Mouse (Mus musculus) MEL (cell line): ENCODE data around the gene Scyl3. TPM values are rescaled to one million over a fixed set of nuclear protein-coding genes. Genes with fewer than 3 reads are reported as not detected.

Source experiments
- DNase-seq: peaks from one replicate; pipeline ENCODE4 v3.0.0; 2011; ENCODE audit warnings: low read depth, low spot score
- H3K27ac ChIP-seq: 2 replicates; pipeline ENCODE4 v1.5.1; 2012; ENCODE audit warnings: low read depth, mild to moderate bottlenecking, control low read depth, low read length, moderate library complexity; ENCODE audit not compliant: control insufficient read depth
- H3K27me3 ChIP-seq, 2 experiments: fragments of 150-350 bp in 1 of 2; sonication (generic) in 1 of 2; 2 replicates each; pipeline ENCODE4 v1.6.1; 2012; ENCODE audit warnings: low read length in 2 of 2, mild to moderate bottlenecking in 2 of 2, improper control_type of control experiment in 1 of 2, moderate library complexity in 1 of 2; ENCODE audit not compliant: insufficient read depth in 2 of 2, control insufficient read depth in 1 of 2
- H3K36me3 ChIP-seq, 2 experiments: 2 replicates each; pipeline ENCODE4 v1.6.1; 2012 to 2014; ENCODE audit warnings: low read length in 2 of 2, improper control_type of control experiment in 1 of 2, inconsistent platforms in 1 of 2, mild to moderate bottlenecking in 1 of 2; ENCODE audit not compliant: insufficient read depth in 2 of 2, control insufficient read depth in 1 of 2
- H3K4me1 ChIP-seq, 2 experiments: fragments of 150-350 bp in 1 of 2; sonication (generic) in 1 of 2; 2 replicates each; pipeline ENCODE4 v1.6.1; 2012; ENCODE audit warnings: low read length in 2 of 2, improper control_type of control experiment in 1 of 2, mild to moderate bottlenecking in 1 of 2; ENCODE audit not compliant: insufficient read depth in 2 of 2, control insufficient read depth in 1 of 2
- H3K4me3 ChIP-seq, 2 experiments: fragments of 150-350 bp in 1 of 2; sonication (generic) in 1 of 2; 2 replicates each; pipeline ENCODE4 v1.5.1; 2012; ENCODE audit warnings: low read depth in 2 of 2, low read length in 2 of 2, mild to moderate bottlenecking in 2 of 2, moderate library complexity in 2 of 2, control low read depth in 1 of 2, improper control_type of control experiment in 1 of 2; ENCODE audit not compliant: control insufficient read depth in 1 of 2, insufficient read depth in 1 of 2
- H3K79me2 ChIP-seq: 2 replicates; pipeline ENCODE4 v1.6.1; 2012; ENCODE audit warnings: mild to moderate bottlenecking, low read length, moderate library complexity; ENCODE audit not compliant: control insufficient read depth, poor library complexity, insufficient read depth
- H3K9ac ChIP-seq: 2 replicates; pipeline ENCODE4 v1.6.1; 2012; ENCODE audit warnings: low read depth, mild to moderate bottlenecking, control low read depth, low read length, moderate library complexity; ENCODE audit not compliant: control insufficient read depth, poor library complexity, severe bottlenecking
- H3K9me3 ChIP-seq: fragments of 150-350 bp; sonication (generic); replicated peaks from 2 replicates; pipeline ENCODE4 v1.6.1; 2012; ENCODE audit warnings: mild to moderate bottlenecking, low read length, improper control_type of control experiment, moderate library complexity; ENCODE audit not compliant: insufficient read depth
- BHLHE40 ChIP-seq: IDR thresholded peaks from 2 replicates; pipeline ENCODE4 v1.6.1; 2012; ENCODE audit warnings: low read depth, mild to moderate bottlenecking, inconsistent platforms, low read length, improper control_type of control experiment, borderline replicate concordance
- CTCF ChIP-seq, 3 experiments: IDR thresholded peaks in 2 of 3; conservative IDR thresholded peaks in 1 of 3; 2 replicates each; pipeline ENCODE4 v1.5.1; 2011 to 2012; ENCODE audit warnings: low read length in 3 of 3, low read depth in 2 of 3, mild to moderate bottlenecking in 2 of 3, improper control_type of control experiment in 1 of 3, inconsistent platforms in 1 of 3, mixed read lengths in 1 of 3, moderate library complexity in 1 of 3; ENCODE audit not compliant: control insufficient read depth in 1 of 3, insufficient read depth in 1 of 3, poor library complexity in 1 of 3, severe bottlenecking in 1 of 3
- ELF1 ChIP-seq: IDR thresholded peaks from 2 replicates; pipeline ENCODE4 v1.6.1; 2014; ENCODE audit warnings: low read depth, mild to moderate bottlenecking, inconsistent platforms, low read length, improper control_type of control experiment, moderate library complexity
- EP300 ChIP-seq, 2 experiments: IDR thresholded peaks; 2 replicates each; pipeline ENCODE4 v1.6.1; 2011; ENCODE audit warnings: improper control_type of control experiment in 2 of 2, low read length in 2 of 2, low read depth in 1 of 2, mild to moderate bottlenecking in 1 of 2
- GABPA ChIP-seq: IDR thresholded peaks from 2 replicates; pipeline ENCODE4 v1.6.1; 2012; ENCODE audit warnings: low read depth, mild to moderate bottlenecking, inconsistent platforms, low read length, improper control_type of control experiment, moderate library complexity
- GATA1 ChIP-seq: IDR thresholded peaks from 2 replicates; pipeline ENCODE4 v1.6.1; 2011; ENCODE audit warnings: low read depth, low read length, improper control_type of control experiment
- HCFC1 ChIP-seq: IDR thresholded peaks from 2 replicates; pipeline ENCODE4 v1.6.1; 2012; ENCODE audit warnings: low read depth, mild to moderate bottlenecking, inconsistent platforms, low read length, improper control_type of control experiment, moderate library complexity
- MAX ChIP-seq: IDR thresholded peaks from 2 replicates; pipeline ENCODE4 v1.6.1; 2011; ENCODE audit warnings: low read length, improper control_type of control experiment
- MYB ChIP-seq: IDR thresholded peaks from 2 replicates; pipeline ENCODE4 v1.6.1; 2011; ENCODE audit warnings: mild to moderate bottlenecking, low read depth, low read length, improper control_type of control experiment
- MYC ChIP-seq: IDR thresholded peaks from 2 replicates; pipeline ENCODE4 v1.6.1; 2011; ENCODE audit warnings: low read depth, mild to moderate bottlenecking, low read length, improper control_type of control experiment, moderate library complexity
- NELFE ChIP-seq: IDR thresholded peaks from 2 replicates; pipeline ENCODE4 v1.6.1; 2011; ENCODE audit warnings: low read depth, low read length, improper control_type of control experiment
- NRF1 ChIP-seq: IDR thresholded peaks from 2 replicates; pipeline ENCODE4 v1.6.1; 2014; ENCODE audit warnings: low read depth, mild to moderate bottlenecking, inconsistent platforms, low read length, improper control_type of control experiment, moderate library complexity; ENCODE audit not compliant: poor library complexity, insufficient read depth, severe bottlenecking
- POLR2A ChIP-seq, 2 experiments: IDR thresholded peaks; 2 replicates each; pipeline ENCODE4 v1.6.1; 2011 to 2012; ENCODE audit warnings: low read length in 2 of 2, mild to moderate bottlenecking in 2 of 2, control low read depth in 1 of 2, improper control_type of control experiment in 1 of 2, low read depth in 1 of 2, moderate library complexity in 1 of 2; ENCODE audit not compliant: control insufficient read depth in 1 of 2, insufficient read depth in 1 of 2, poor library complexity in 1 of 2
- POLR2AphosphoS5 ChIP-seq: IDR thresholded peaks from 2 replicates; pipeline ENCODE4 v1.6.1; 2012; ENCODE audit warnings: low read depth, borderline replicate concordance, mild to moderate bottlenecking, inconsistent platforms, low read length, moderate library complexity, mixed read lengths
- RAD21 ChIP-seq: IDR thresholded peaks from 2 replicates; pipeline ENCODE4 v1.6.1; 2011; ENCODE audit warnings: mild to moderate bottlenecking, low read depth, low read length, improper control_type of control experiment
- SIN3A ChIP-seq: IDR thresholded peaks from 2 replicates; pipeline ENCODE4 v1.6.1; 2012; ENCODE audit warnings: low read length, improper control_type of control experiment, inconsistent platforms
- SMC3 ChIP-seq: IDR thresholded peaks from 2 replicates; pipeline ENCODE4 v1.6.1; 2011; ENCODE audit warnings: low read depth, low read length, improper control_type of control experiment
- TBP ChIP-seq: IDR thresholded peaks from 2 replicates; pipeline ENCODE4 v1.8.0; 2011; ENCODE audit warnings: low read depth, low read length, improper control_type of control experiment
- TCF12 ChIP-seq: IDR thresholded peaks from 2 replicates; pipeline ENCODE4 v1.6.1; 2014; ENCODE audit warnings: low read depth, mild to moderate bottlenecking, inconsistent platforms, low read length, improper control_type of control experiment, moderate library complexity
- USF2 ChIP-seq, 2 experiments: IDR thresholded peaks; 2 replicates each; pipeline ENCODE4 v1.6.1; 2011 to 2012; ENCODE audit warnings: improper control_type of control experiment in 2 of 2, low read length in 2 of 2, borderline replicate concordance in 1 of 2, inconsistent platforms in 1 of 2, low read depth in 1 of 2, mild to moderate bottlenecking in 1 of 2; ENCODE audit not compliant: insufficient read depth in 1 of 2
- ZC3H11A ChIP-seq: IDR thresholded peaks from 2 replicates; pipeline ENCODE4 v1.6.1; 2012; ENCODE audit warnings: low read depth, mild to moderate bottlenecking, inconsistent platforms, low read length, improper control_type of control experiment
- ZMIZ1 ChIP-seq: IDR thresholded peaks from 2 replicates; pipeline ENCODE4 v1.6.1; 2012; ENCODE audit warnings: low read depth, mild to moderate bottlenecking, inconsistent platforms, low read length, improper control_type of control experiment, moderate library complexity
- ZNF384 ChIP-seq: IDR thresholded peaks from 2 replicates; pipeline ENCODE4 v1.6.1; 2012; ENCODE audit warnings: low read depth, mild to moderate bottlenecking, inconsistent platforms, low read length, improper control_type of control experiment
- polyA plus RNA-seq, 2 experiments: library from polyadenylated mRNA; stranded (reverse) in 1 of 2; unstranded in 1 of 2; fragments of >175 nt in 1 of 2; fragments of >200 nt in 1 of 2; gene quantifications; 2 replicates each; pipeline versions ENCODE4 v1.2.1 to v1.2.4; 2012; ENCODE audit warnings: low replicate concordance in 2 of 2, low read depth in 1 of 2; ENCODE audit not compliant: insufficient read length in 2 of 2, insufficient read depth in 1 of 2, missing spikeins in 1 of 2
- total RNA-seq: library from RNA; depleted of rRNA; stranded (reverse); fragments of 300-350 nt; gene quantifications from 2 replicates; pipeline ENCODE4 v1.2.3, GENCODE M21; 2012

The Scyl3 gene
- total and polyA plus RNA-seq, 3 experiments = 12.2 to 55.7 (median 21.2) TPM

DNA sequence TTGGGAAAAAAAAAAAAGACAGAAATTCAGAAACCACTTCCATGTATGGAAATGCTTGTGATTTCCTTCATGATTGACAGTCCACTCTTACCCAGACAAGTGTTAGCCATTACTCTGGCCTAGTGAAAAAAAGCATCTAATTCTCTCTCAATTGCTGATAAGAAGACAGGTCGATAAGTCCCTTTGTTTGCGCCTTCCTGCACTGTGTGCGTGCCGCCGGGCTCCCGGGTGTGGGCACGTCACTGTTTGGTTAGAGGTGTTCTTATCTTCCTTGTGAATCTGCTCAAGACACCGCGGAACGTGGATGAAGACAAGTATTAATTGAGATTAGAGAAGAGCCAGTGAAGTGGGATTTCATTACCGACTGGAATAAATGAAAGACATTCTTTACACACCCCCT is 20.5 kb upstream of the Scyl3 start:
- TF ChIP-seq TCF12 = no peak
- no peak for TF ChIP-seq BHLHE40
- TF ChIP-seq MAX = no peak
- no peak for TF ChIP-seq MYB
- no peak for TF ChIP-seq CTCF (IDR thresholded peaks at IDR 0.05 in 2 of 3, conservative IDR thresholded peaks at IDR 0.05 in 1 of 3; ENCODE audit: control insufficient read depth in 1 of 3, insufficient read depth in 1 of 3, low read depth in 2 of 3, low read length in 3 of 3, poor library complexity in 1 of 3, severe bottlenecking in 1 of 3)
- TF ChIP-seq GATA1 = no peak
- no peak for TF ChIP-seq ZMIZ1
- no peak for TF ChIP-seq POLR2A (IDR thresholded peaks at IDR 0.05; ENCODE audit: control insufficient read depth in 1 of 2, insufficient read depth in 1 of 2, low read depth in 1 of 2, low read length in 2 of 2, poor library complexity in 1 of 2)
- TF ChIP-seq SIN3A = no peak
- TF ChIP-seq RAD21 = no peak
- no peak for TF ChIP-seq ZNF384
- TF ChIP-seq NELFE = no peak
- TF ChIP-seq EP300 (IDR thresholded peaks at IDR 0.05; ENCODE audit: low read depth in 1 of 2, low read length in 2 of 2) = no peak
- TF ChIP-seq HCFC1 = no peak
- TF ChIP-seq USF2 (IDR thresholded peaks at IDR 0.05; ENCODE audit: borderline replicate concordance in 1 of 2, insufficient read depth in 1 of 2, low read depth in 1 of 2, low read length in 2 of 2) = no peak
- no peaks in the 10 kb centered on the region for H3K9me3 ChIP-seq
- H3K79me2 ChIP-seq = no peaks in the 10 kb centered on the region

DNA sequence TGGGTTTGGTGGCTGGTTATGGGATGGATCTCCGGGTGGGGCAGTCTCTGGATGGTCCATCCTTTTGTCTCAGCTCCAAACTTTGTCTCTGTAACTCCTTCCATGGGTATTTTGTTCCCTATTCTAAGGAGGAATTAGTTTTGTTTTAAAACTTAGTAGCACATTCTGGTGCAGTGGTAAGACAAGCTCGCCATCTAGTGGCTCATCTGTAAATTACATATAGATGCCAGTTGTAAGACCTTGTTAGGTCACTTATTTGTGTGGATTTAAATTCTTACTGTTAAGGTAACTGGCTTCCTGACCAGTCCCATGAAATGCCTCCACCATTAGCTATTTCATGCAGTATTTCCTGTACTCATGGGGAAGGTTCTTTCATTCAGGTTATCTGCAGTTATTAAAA is 18.6 kb upstream of the Scyl3 start:
- H3K9me3 ChIP-seq = no peaks in the 10 kb centered on the region
- no peak overlapping the region for H3K9ac ChIP-seq
- DNase-seq = peak; percentile 71
- TF ChIP-seq POLR2AphosphoS5 = no peak
- TF ChIP-seq GABPA = no peak
- TF ChIP-seq RAD21 = peak; percentile 81
- TF ChIP-seq NELFE = no peak
- peak in 2 of 3 experiments; percentile 61 to 70; a peak in 4 of 6 replicates for TF ChIP-seq CTCF (IDR thresholded peaks at IDR 0.05 in 2 of 3, conservative IDR thresholded peaks at IDR 0.05 in 1 of 3; ENCODE audit: control insufficient read depth in 1 of 3, insufficient read depth in 1 of 3, low read depth in 2 of 3, low read length in 3 of 3, poor library complexity in 1 of 3, severe bottlenecking in 1 of 3)
- peak; percentile 86 for TF ChIP-seq ZC3H11A
- no peak for TF ChIP-seq TBP
- peak; percentile 77 for TF ChIP-seq SMC3
- TF ChIP-seq MYC = no peak
- TF ChIP-seq NRF1 = no peak
- no peak for TF ChIP-seq ELF1
- no peaks in the 10 kb centered on the region for H3K79me2 ChIP-seq
- H3K27ac ChIP-seq = no peak overlapping the region
- no peaks in the 10 kb centered on the region for H3K4me1 ChIP-seq
- no peak overlapping the region for H3K4me3 ChIP-seq
- H3K27me3 ChIP-seq = no peaks in the 10 kb centered on the region
- no peaks in the 10 kb centered on the region for H3K36me3 ChIP-seq

More for the DNA sequence above, 20.5 kb upstream of the Scyl3 start:
- Histone ChIP-seq H3K4me1 (no peaks in the 10 kb centered on the region), H3K36me3 (no peaks in the 10 kb centered on the region), H3K9ac (no peak overlapping the region), H3K27ac (no peak overlapping the region), H3K4me3 (no peak overlapping the region), H3K27me3 (no peaks in the 10 kb centered on the region)
- DNase-seq = no peak
